Mouse (Mus musculus): ENCODE results near the gene Apc2.

Apc2 gene

GRCm38 (mm10) chr10:80294311-80294710 lies 1.5 kb upstream of the Apc2 start:
- in situ Hi-C loops (cut with MboI, MseI): no loop called here

DNA sequence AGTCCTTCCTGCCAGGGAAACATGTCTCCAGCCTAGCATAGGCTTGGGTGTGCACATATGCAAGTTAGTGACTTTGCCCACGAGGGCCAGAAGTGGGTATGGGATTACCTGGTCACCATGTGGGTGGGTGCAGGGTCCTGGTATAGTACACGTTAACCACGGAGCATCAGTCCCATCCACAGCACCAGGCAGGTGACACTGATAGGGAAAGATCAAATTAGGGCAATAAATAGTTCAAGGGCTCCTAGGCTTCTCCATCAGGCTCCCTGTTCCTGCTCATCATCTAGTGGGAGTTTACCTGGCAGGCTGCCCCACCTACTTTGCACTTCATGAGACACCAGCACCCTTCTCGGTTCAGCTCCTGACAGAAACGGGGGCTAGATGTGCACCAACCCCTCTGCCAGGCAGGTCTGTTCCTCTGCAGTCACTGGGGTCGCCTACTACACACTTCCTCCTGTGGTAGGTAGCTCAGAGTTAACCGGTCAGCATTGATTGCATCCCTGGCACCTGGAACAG lies 931 bp upstream of the Apc2 start:
- in situ Hi-C loops (cut with MboI, MseI): no loop called here

DNA sequence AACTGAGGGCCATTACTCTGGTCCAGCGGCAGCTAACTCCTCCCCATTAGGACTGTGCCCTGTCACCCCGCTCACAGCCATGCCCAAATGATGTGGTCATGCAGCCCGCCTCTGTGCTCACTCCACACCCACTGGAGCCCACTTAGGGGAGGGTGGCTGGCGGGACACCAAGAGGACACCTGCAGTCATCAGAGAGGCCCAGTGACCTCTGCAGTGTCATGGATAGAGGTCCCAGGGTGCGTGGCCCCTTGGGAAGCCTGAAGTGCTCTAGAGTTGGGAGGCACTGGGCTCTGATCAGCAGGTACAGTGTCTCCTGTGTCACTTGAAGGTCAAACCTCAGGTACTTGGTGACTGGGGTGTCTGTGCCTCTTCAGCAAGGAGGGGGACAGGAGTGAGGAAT lies 1.0 kb downstream of the Apc2 start:
- in situ Hi-C loops (cut with MboI, MseI): no loop called here

- in situ Hi-C loops (cut with MboI, MseI): no loop called here
Observed at GRCm38 (mm10) chr10:80297526-80298133, 1.9 kb downstream of the Apc2 start.

GRCm38 (mm10) chr10:80298571-80299281 lies 2.9 kb downstream of the Apc2 start:
- in situ Hi-C loops (cut with MboI, MseI): no loop called here

GRCm38 (mm10) chr10:80299301-80299700 lies 3.5 kb downstream of the Apc2 start:
- in situ Hi-C loops (cut with MboI, MseI): no loop called here

GRCm38 (mm10) chr10:80299824-80300223 lies 4.0 kb downstream of the Apc2 start:
- in situ Hi-C loops (cut with MboI, MseI): no loop called here

DNA sequence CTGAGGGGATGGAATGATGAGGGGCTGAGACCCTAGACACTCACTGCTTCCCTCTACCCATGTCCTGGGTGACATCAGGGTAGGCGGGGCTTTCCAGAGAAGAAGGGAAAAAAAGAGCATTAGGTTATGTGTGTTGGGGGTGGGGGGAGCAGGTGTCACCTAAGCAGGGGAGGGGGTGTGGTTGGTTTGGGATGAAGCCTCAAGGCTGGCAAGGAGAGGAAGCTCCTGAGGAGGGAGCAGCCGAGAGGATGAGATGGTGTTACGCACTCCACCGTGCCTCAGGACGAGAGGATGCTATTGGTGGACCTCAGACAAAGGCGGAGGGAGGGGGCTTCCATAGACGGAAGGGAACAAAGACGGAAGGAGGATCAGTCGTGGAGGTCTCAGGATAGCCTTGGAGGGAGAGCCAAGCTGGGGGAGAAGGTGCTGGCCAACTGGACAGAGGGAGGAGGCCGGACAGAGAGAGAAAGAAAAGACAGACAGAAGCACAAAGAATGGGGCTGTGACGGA lies 5.0 kb downstream of the Apc2 start:
- in situ Hi-C loops (cut with MboI, MseI): no loop called here

DNA sequence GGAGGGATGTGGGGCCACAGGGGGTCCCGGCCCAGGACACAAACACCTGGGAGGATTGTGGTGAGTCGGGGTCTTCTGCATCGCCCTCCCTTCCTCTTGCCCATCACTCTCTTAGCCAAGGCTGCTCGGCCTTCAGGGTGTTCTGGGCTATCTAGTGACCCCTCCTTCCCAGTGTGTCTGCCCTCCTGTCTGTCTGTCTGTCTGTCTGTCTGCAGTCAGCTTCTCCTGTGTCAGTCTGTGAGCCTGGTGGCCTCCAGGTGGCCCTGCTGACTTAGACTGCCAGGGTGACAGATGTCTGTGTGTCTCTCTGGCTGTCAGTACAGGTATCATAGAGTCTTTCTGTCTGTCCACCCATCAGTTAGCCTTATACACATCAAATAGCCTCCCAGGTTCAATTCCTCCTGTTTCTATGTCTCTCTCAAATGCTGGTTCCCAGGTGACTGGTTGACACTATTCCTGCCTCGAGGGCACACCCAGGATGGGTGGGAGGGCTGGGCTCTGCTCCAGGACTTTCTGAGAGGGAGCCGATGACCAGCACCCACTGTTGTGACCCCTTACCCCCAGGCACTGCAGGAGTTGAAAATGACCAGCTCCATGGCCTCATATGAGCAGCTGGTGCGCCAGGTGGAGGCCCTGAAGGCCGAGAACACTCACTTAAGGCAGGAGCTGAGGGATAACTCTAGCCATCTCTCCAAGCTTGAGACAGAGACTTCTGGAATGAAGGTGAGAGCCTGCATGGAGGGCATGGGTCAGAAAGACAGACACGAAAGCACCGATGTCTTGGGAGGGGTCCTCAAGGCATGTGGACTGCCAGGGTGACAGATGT lies 5.7 kb downstream of the Apc2 start:
- in situ Hi-C loops (cut with MboI, MseI): no loop called here

GRCm38 (mm10) chr10:80302082-80302355 lies 6.2 kb downstream of the Apc2 start:
- in situ Hi-C loops (cut with MboI, MseI): no loop called here

GRCm38 (mm10) chr10:80302471-80302881 lies 6.7 kb downstream of the Apc2 start:
- in situ Hi-C loops (cut with MboI, MseI): no loop called here

- in situ Hi-C loops (cut with MboI, MseI): no loop called here
Observed at GRCm38 (mm10) chr10:80304458-80304857, 8.7 kb downstream of the Apc2 start.

GRCm38 (mm10) chr10:80304862-80305261 lies 9.1 kb downstream of the Apc2 start:
- in situ Hi-C loops (cut with MboI, MseI): no loop called here

DNA sequence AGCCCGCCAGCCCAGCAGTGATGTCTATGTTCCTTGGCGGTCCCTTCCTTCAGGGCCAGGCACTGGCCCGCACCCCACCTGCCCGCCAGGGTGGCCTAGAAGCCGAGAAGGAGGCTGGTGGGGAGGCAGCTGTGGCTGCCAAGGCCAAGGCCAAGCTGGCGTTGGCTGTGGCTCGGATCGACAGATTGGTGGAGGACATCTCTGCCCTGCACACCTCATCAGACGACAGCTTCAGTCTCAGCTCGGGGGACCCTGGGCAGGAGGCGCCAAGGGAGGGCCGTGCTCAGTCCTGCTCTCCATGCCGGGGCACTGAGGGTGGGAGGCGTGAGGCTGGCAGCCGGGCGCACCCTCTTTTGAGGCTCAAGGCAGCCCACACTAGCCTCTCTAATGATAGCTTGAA lies 15.8 kb downstream of the Apc2 start:
- in situ Hi-C loops (cut with MboI, MseI): no loop called here

GRCm38 (mm10) chr10:80312586-80313504 lies 17.1 kb downstream of the Apc2 start:
- in situ Hi-C loops (cut with MboI, MseI): no loop called here

GRCm38 (mm10) chr10:80313627-80314201 lies 17.9 kb downstream of the Apc2 start:
- in situ Hi-C loops (cut with MboI, MseI): no loop called here

GRCm38 (mm10) chr10:80314494-80315001 lies 18.8 kb downstream of the Apc2 start:
- in situ Hi-C loops (cut with MboI, MseI): no loop called here

DNA sequence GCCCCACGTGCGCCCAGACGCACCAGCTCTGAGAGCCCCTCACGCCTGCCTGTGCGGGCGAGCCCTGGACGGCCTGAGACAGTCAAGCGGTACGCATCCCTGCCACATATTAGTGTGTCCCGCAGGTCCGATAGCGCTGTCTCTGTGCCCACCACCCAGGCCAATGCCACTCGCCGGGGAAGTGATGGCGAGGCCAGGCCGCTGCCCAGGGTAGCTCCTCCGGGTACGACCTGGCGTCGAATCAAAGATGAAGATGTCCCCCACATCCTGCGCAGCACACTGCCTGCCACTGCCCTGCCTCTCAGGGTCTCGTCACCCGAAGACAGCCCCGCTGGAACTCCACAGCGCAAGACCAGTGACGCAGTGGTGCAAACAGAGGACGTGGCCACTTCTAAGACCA lies 19.5 kb downstream of the Apc2 start:
- in situ Hi-C loops (cut with MboI, MseI): no loop called here

DNA sequence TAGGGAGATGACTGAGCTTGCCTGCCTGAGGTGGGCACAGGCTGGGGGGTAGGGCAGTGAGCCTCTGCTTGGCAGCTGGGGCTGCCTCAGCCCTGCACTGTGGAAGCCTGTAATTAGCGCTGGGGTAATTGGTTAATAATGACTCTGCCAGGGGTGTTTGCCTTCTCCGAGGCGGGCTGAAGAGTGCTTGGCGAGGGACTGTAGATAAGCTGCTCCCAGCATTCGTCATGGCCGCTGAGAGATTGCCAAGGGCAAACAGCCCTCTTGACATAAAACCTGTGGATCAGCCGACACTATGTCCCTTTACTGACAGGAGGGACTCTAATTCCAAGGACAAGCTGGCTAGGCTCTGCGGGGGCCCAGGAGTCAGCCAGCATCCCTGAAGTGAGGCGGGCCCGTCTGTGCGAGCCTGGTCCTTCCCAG lies 20.6 kb downstream of the Apc2 start:
- in situ Hi-C loops (cut with MboI, MseI): no loop called here

DNA sequence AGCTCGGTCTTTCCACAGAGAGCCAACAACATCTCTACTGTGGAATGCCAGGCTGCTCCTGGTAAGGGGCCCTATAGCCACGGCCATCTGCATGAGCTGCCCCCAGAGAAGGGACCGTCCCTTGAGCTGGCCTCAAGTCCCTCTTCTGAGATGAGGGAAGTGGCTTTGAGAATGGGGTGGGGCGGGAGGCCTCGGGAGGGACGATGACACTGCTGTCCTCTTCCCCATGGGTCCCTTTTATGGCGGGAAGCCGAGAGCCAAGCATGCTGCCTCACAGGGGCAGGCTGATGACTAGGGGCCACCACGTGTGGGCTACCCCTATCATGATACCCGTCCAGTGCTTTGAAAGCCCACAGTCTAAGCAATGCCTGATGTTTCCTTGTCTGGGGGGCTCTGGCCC lies 21.2 kb downstream of the Apc2 start:
- in situ Hi-C loops (cut with MboI, MseI): no loop called here

DNA sequence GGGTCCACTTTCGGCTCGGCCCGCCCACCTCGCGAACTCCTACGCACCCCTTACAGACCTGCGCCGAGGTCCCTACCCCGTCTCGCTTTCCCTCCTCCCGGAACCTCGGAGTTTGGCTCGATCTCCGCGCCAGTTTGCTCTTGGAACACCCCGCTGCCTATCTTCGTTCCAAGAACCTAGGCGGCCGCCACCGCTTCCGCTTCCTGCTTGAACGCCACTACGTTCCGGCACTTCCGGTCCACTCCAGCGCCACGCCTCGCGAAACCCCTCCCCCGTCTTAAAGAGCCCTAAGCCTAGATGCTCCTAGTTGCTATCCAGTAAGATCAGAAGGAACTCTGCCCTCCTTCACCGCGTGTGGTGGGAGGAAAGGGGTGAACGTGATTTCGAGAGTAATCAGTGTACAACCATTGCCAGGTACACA lies 24.6 kb downstream of the Apc2 start, which contains the start of gene 2310011J03Rik:
Gene 2310011J03Rik (minus strand): TSS at position 198 of the 421 bp plus-strand sequence.
- in situ Hi-C loops (cut with MboI, MseI): no loop called here
